Mouse (Mus musculus) embryonic fibroblast, embryonic 13.5 days (primary cell): Measurements from ENCODE around the gene Mepe.

Experiments
- CTCF ChIP-seq: IDR thresholded peaks from 2 replicates; pipeline ENCODE4 v1.5.1; 2011; ENCODE audit warnings: mild to moderate bottlenecking, control low read depth, low read length, moderate library complexity, borderline replicate concordance; ENCODE audit not compliant: insufficient read depth
- POLR2A ChIP-seq: IDR thresholded peaks from 2 replicates; pipeline ENCODE4 v1.6.1; 2011; ENCODE audit warnings: low read depth, mild to moderate bottlenecking, control low read depth, low read length, moderate library complexity

DNA sequence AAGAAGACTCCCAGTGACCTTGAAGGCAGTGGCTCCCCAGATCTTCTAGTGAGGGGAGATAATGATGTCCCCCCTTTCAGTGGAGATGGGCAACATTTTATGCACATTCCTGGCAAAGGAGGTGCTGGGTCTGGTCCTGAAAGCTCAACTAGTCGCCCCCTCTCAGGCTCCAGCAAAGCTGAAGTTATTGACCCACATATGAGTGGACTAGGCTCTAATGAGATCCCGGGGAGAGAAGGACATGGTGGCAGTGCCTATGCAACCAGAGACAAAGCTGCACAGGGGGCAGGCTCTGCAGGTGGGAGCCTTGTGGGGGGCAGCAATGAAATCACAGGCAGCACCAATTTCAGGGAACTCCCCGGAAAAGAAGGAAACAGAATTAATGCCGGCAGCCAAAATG is 12.4 kb downstream of the Mepe start:
- no peak for TF ChIP-seq POLR2A
- TF ChIP-seq CTCF: no peak
